Mouse (Mus musculus) thymus, postnatal 25 days (tissue): Measurements from ENCODE around the gene Zbtb12.
A peak's percentile ranks its signal among the peaks of the same experiment; 100 is the strongest.
"Not testable (repeated sequence)": the region's sequence is repeated elsewhere in the genome, so short reads cannot be mapped to it uniquely, and the experiment has no call there.

Experiments
- DNase-seq: peaks from one replicate; pipeline ENCODE4 v3.0.0; 2022

Gene Zbtb12

GRCm38 (mm10) chr17:34879336-34879879 lies at the start of gene Zbtb12:
Gene Zbtb12, plus strand, starts transcription at chr17:34879483.
- no peak for DNase-seq

GRCm38 (mm10) chr17:34830776-34831175 lies 48.5 kb upstream of the Zbtb12 start:
- not testable (repeated sequence) for DNase-seq

- no peak for DNase-seq
Observed at GRCm38 (mm10) chr17:34836155-34836855, 43.0 kb upstream of the Zbtb12 start.

GRCm38 (mm10) chr17:34836856-34837221 lies 42.4 kb upstream of the Zbtb12 start, which contains the start of the genes Stk19 and Dxo:
Gene Stk19, minus strand, starts transcription at chr17:34836945.
Gene Dxo, plus strand, starts transcription at chr17:34837019.
- DNase-seq: peak; percentile 93

- DNase-seq: no peak
Observed at GRCm38 (mm10) chr17:34837464-34838324, 41.6 kb upstream of the Zbtb12 start.

GRCm38 (mm10) chr17:34838785-34839184 lies 40.5 kb upstream of the Zbtb12 start:
- no peak for DNase-seq

- DNase-seq: no peak
Observed at GRCm38 (mm10) chr17:34840736-34841307, 38.5 kb upstream of the Zbtb12 start.

GRCm38 (mm10) chr17:34844884-34845283 lies 34.4 kb upstream of the Zbtb12 start:
- DNase-seq: no peak

- DNase-seq: no peak
Observed at GRCm38 (mm10) chr17:34847192-34847591, 32.1 kb upstream of the Zbtb12 start.

GRCm38 (mm10) chr17:34847615-34848014 lies 31.7 kb upstream of the Zbtb12 start:
- no peak for DNase-seq

GRCm38 (mm10) chr17:34849722-34850516 lies 29.4 kb upstream of the Zbtb12 start, which contains the start of the genes Skiv2l and Nelfe:
Gene Skiv2l, minus strand, starts transcription at chr17:34850210.
Gene Nelfe, plus strand, starts transcription at chr17:34850391.
- DNase-seq: peak; percentile 99

GRCm38 (mm10) chr17:34850517-34851125 lies 28.7 kb upstream of the Zbtb12 start:
- DNase-seq: peak; percentile 14

- DNase-seq: no peak
Observed at GRCm38 (mm10) chr17:34853511-34853910, 25.8 kb upstream of the Zbtb12 start.

GRCm38 (mm10) chr17:34854761-34855160 lies 24.5 kb upstream of the Zbtb12 start:
- no peak for DNase-seq

GRCm38 (mm10) chr17:34855825-34856224 lies 23.5 kb upstream of the Zbtb12 start:
- peak; percentile 44 for DNase-seq

GRCm38 (mm10) chr17:34858670-34859069 lies 20.6 kb upstream of the Zbtb12 start:
- no peak for DNase-seq

- no peak for DNase-seq
Observed at GRCm38 (mm10) chr17:34860514-34860913, 18.8 kb upstream of the Zbtb12 start.

GRCm38 (mm10) chr17:34861704-34862415 lies 17.4 kb upstream of the Zbtb12 start:
- no peak for DNase-seq

GRCm38 (mm10) chr17:34862416-34863081 lies 16.7 kb upstream of the Zbtb12 start, which contains the start of gene Cfb:
Gene Cfb, minus strand, starts transcription at chr17:34862518.
- DNase-seq: no peak

GRCm38 (mm10) chr17:34865981-34866380 lies 13.3 kb upstream of the Zbtb12 start:
- no peak for DNase-seq
